Mouse (Mus musculus) heart, embryonic 13.5 days (tissue): ENCODE measurements around the gene Hfe2. TPM values are rescaled to one million over a fixed set of nuclear protein-coding genes. Genes with fewer than 3 reads are reported as not detected.

ENCODE experiments used
- ATAC-seq: fragments of 200-750 bp; cut with Nextera tagmentation; 2 replicates; pipeline ENCODE4 v1.8.0; 2017; ENCODE audit warnings: moderate TSS enrichment; ENCODE audit not compliant: insufficient number of reproducible peaks, low FRiP score, low TSS enrichment; ENCODE audit errors: extremely low read depth
- H3K27ac ChIP-seq: fragments of 300-500 bp; sonication (generic); replicated peaks from 2 replicates; pipeline ENCODE4 v1.5.1; 2015; ENCODE audit warnings: moderate library complexity, mild to moderate bottlenecking, inconsistent platforms
- H3K27me3 ChIP-seq: fragments of 300-500 bp; sonication (generic); replicated peaks from 2 replicates; pipeline ENCODE4 v1.6.1; 2015; ENCODE audit warnings: mild to moderate bottlenecking, inconsistent platforms
- H3K36me3 ChIP-seq: fragments of 300-500 bp; sonication (generic); 2 replicates; pipeline ENCODE4 v1.6.1; 2015; ENCODE audit warnings: mild to moderate bottlenecking, inconsistent platforms
- H3K4me1 ChIP-seq: fragments of 300-500 bp; sonication (generic); 2 replicates; pipeline ENCODE4 v1.6.1; 2015; ENCODE audit warnings: inconsistent platforms
- H3K4me2 ChIP-seq: fragments of 300-500 bp; sonication (generic); 2 replicates; pipeline ENCODE4 v1.6.1; 2015; ENCODE audit warnings: inconsistent platforms, mild to moderate bottlenecking, moderate library complexity
- H3K4me3 ChIP-seq: fragments of 300-500 bp; sonication (generic); 2 replicates; pipeline ENCODE4 v1.5.1; 2015; ENCODE audit warnings: moderate library complexity, mild to moderate bottlenecking, inconsistent platforms
- H3K9ac ChIP-seq: fragments of 300-500 bp; sonication (generic); 2 replicates; pipeline ENCODE4 v1.6.1; 2015; ENCODE audit warnings: inconsistent platforms, mild to moderate bottlenecking, moderate library complexity
- H3K9me3 ChIP-seq: fragments of 300-500 bp; sonication (generic); 2 replicates; pipeline ENCODE4 v1.6.1; 2016; ENCODE audit warnings: inconsistent platforms
- WGBS: fragments of 180-500 bp; shearing (Covaris S2); methylation state at CpG from one replicate; pipeline ENCODE4 v1.1.7; 2015; ENCODE audit warnings: mixed read lengths; 5-methylcytosine and 5-hydroxymethylcytosine counted together
- polyA plus RNA-seq: library from polyadenylated mRNA; unstranded; fragments of >200 nt; fragmentation: Nextera tagmentation; extraction: Ambion mirVana; gene quantifications from 2 replicates; pipeline ENCODE4 v1.2.1, GENCODE M21; 2015

Hfe2 gene
- polyA plus RNA-seq, 1 experiment from 2014 or later: 7.4 TPM

DNA sequence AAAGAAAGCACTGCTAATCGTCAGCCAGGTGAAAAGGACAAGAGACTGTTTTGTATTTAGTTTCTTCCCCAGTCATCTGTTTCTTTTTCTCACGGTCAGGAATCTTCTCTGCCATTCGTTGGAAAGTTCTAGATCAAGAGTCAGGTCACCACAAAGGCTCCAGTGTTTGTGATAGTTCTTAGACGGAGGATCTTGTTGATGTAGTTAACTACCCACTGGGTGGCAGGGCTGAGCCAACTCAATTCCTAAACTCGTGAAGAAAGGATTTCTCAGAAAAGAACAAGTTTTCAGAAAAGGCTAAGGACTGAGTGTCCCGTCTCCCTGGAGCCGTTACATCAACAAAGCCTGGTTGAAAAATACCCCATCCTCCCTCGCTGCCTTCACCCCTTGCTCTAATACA lies 26.2 kb downstream of the Hfe2 start:
- H3K4me3 ChIP-seq: no peak overlapping the region
- 15% methylated on average over 8 of the region's 8 CpGs for WGBS
- no peaks in the 10 kb centered on the region for H3K9me3 ChIP-seq
- H3K4me1 ChIP-seq: peaks cover 62% of the 10 kb centered on the region
- 0 out of 2 replicates have a peak overlapping the region, but pooled peaks have one; percentile 37 for H3K27ac ChIP-seq
- no peaks in the 10 kb centered on the region for H3K27me3 ChIP-seq
- peak overlapping the region; percentile 69 for H3K9ac ChIP-seq
- H3K36me3 ChIP-seq: no peaks in the 10 kb centered on the region
- ATAC-seq: no peak
- peak overlapping the region; percentile 12; the same call in 1 of the 2 replicates for H3K4me2 ChIP-seq

DNA sequence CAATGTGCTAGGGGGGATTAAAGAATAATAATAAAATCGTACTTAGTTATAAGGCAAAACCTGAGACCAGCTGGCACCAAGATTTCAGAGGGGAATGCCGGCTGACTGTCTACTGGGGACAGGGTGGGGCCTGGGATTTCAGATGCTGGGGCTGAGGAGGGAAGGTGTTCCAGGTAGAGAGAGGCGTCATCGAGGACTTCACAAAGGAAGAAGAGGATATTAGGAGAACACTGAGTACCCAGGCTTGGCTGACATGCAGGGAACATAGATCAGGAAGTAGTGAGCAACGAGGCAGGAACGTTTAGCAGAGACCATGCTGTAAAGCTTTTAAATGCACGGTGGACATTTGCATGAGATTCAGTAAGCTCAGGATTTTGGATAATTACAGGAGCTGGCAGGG lies 26.9 kb downstream of the Hfe2 start:
- H3K27ac ChIP-seq: 0 out of 2 replicates have a peak overlapping the region, but pooled peaks have one; percentile 37
- 62% methylated on average over 7 of the region's 7 CpGs for WGBS

DNA sequence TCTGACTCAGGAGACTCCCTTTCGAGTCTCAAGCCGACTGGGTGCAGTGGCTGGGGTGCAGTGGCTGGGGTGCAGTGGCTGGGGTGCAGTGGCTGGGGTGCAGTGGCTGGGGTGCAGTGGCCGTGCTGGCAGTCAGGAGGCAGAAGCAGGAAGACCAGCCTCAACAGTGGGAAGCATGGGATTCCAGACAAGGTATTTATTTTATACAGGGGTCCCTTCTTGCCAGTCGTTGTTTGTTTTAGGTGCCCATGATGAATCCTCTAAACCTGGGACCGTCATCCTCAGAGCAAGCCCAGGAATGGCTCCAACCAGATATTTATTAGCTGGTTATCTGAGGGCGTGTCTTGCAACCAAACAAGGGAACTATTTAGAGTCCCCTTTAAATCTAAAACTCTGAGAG lies 28.6 kb downstream of the Hfe2 start:
- no peaks in the 10 kb centered on the region for H3K9me3 ChIP-seq
- ATAC-seq: no peak
- no peak overlapping the region for H3K4me3 ChIP-seq
- H3K9ac ChIP-seq: no peak overlapping the region
- H3K27me3 ChIP-seq: no peaks in the 10 kb centered on the region
- H3K36me3 ChIP-seq: no peaks in the 10 kb centered on the region
- WGBS: 67% methylated on average over 6 of the region's 6 CpGs
- H3K4me2 ChIP-seq: no peak overlapping the region
- peaks cover 59% of the 10 kb centered on the region for H3K4me1 ChIP-seq
- H3K27ac ChIP-seq: no peak overlapping the region

More for the DNA sequence above, 26.9 kb downstream of the Hfe2 start:
- H3K9ac ChIP-seq: peak overlapping the region; percentile 69; the same call in 1 of the 2 replicates
- no peak overlapping the region for H3K4me3 ChIP-seq
- no peaks in the 10 kb centered on the region for H3K36me3 ChIP-seq
- H3K4me2 ChIP-seq: no peak overlapping the region
- peaks cover 64% of the 10 kb centered on the region for H3K4me1 ChIP-seq
- H3K9me3 ChIP-seq: no peaks in the 10 kb centered on the region
- no peak for ATAC-seq
- H3K27me3 ChIP-seq: no peaks in the 10 kb centered on the region

DNA sequence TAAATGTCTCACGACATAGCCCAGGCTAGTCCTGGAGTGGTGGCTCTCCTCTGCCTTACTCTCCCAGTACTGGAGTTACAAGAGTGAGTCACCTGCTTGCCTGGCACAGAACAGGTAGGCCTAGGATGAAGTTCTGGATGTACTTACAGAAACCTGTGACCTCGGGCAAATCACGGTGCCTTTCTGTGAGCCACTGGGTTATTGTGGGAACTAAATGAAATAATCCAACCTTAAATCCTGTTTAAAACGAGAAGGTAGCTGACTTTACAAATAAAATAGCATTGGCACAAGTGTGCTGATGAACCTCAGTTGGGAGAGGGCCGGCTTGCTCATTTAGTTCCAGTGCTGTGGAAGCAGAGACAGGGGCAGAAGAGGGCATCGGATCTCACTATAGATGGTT lies 29.3 kb downstream of the Hfe2 start:
- Histone ChIP-seq H3K9ac (no peak overlapping the region), H3K36me3 (peaks cover 6% of the 10 kb centered on the region), H3K4me2 (no peak overlapping the region), H3K27ac (peak overlapping the region; percentile 99), H3K4me1 (peaks cover 53% of the 10 kb centered on the region), H3K9me3 (no peaks in the 10 kb centered on the region), H3K4me3 (no peak overlapping the region), H3K27me3 (no peaks in the 10 kb centered on the region)
- ATAC-seq: no peak
- 84% methylated on average over 6 of the region's 6 CpGs for WGBS

DNA sequence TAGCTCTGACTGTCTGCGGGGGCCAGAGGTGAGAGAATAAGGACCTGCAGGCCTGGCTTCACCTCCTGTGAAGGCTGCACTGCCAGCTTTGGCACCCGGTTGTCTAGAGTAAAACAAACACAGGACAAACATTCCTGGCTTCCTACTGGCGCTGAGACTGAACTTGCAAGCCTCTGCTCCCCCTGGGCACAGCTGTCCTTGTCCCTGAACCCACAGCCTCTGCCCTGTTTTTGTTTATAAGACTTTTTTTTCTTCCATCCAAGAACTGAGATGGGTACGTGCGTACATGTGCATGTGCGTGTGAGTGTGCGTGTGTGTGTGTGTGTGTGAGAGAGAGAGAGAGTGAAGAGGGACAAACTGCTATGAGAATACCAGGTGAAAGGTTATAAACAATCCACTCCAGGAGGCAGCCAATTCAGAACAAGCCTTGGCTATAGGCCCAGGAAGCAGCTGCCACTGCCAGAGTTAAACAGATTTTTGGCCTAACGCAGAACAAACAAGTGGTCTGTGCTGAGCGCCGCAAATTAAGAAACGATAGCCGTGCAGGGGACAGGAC lies 30.1 kb downstream of the Hfe2 start:
- H3K36me3 ChIP-seq: peaks cover 15% of the 10 kb centered on the region
- peaks cover 51% of the 10 kb centered on the region for H3K4me1 ChIP-seq
- H3K27ac ChIP-seq: peak overlapping the region; percentile 99
- peak overlapping the region; percentile 75 for H3K9ac ChIP-seq
- H3K4me3 ChIP-seq: no peak overlapping the region
- H3K27me3 ChIP-seq: no peaks in the 10 kb centered on the region
- no peaks in the 10 kb centered on the region for H3K9me3 ChIP-seq
- WGBS: 23% methylated on average over 12 of the region's 12 CpGs
- ATAC-seq: no peak
- peak overlapping the region; percentile 93 for H3K4me2 ChIP-seq

DNA sequence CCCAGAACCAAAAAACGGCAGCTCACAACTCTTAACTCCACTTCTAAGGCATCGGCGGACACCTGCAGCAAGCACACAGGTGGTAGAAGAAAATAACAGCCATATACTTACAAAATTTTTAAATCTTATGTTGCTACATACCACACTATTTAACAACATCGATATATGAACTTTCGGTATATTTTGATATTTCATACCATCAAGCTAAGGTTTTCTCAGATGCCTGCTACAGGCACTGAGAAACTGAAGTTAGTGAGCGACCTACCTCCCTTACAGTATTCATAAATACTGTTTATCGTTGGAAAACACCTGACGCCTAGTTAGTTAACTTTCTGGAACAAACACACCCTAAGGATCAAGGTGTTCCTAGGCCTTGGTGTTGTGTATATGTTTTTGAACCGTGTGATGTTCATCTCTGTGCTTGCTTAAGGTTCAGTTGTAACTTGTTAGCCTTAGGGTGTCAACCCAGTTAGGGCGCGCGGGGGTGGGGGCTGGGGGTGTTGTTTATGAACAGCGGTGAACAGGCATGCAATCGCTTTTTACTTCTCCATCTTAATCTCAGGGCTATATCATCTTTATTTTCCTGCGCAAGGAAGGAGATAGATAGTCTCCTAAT lies 31.1 kb downstream of the Hfe2 start:
- ATAC-seq: no peak
- Histone ChIP-seq H3K4me3 (peak overlapping the region; percentile 96), H3K9me3 (no peaks in the 10 kb centered on the region), H3K36me3 (peaks cover 24% of the 10 kb centered on the region), H3K4me1 (peaks cover 52% of the 10 kb centered on the region), H3K4me2 (peak overlapping the region; percentile 93), H3K27ac (peak overlapping the region; percentile 99), H3K27me3 (no peaks in the 10 kb centered on the region), H3K9ac (peak overlapping the region; percentile 86)
- 69% methylated on average over 15 of the region's 15 CpGs for WGBS

DNA sequence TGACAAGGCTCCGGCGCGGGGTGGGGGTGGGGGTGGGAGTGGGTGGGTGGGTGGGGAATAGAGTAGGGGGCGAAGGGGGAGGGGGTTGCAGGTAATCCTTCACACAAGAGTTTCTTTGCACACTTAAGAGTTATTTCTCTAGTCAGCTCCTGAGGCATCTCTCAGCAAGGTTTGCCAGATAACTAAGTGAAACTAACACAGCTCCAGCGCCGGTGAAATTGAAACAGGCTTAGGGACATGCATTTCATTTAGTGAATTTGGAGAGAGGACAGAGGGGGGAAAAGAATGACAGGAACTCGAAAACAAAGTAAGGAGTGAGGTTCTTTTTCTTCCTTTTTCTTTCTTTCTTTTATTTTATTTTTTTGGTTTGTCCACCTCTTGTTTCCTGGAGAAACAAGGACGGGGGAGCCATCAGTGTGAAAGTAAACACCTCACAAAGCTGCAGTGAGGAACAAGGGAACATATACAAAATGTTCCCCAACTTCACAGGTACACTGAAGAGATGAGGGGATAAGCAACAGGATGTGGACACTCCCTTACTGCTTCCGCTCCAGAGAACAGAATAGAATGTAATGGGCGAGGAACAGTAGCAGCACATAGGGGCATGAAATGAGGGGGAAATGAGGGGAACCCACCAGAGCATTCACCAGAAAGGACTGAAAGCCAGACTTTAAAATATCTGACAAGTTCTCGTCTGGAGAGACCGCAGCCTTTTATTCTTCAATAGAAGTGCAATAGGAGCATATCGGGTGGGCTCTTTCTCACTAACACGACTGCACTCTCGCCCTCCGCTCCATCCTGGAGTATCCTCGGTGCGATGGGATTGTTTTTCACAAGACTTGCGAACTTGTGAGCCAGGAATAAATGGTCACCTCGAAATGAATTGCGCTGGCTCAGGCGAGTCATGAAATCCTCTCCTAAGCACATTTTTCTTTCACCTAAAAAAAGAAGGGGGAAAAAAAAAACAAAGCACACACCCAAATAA lies 32.0 kb downstream of the Hfe2 start:
- Histone ChIP-seq H3K4me2 (peak overlapping the region; percentile 93), H3K4me1 (peaks cover 51% of the 10 kb centered on the region), H3K9me3 (no peaks in the 10 kb centered on the region), H3K36me3 (peaks cover 32% of the 10 kb centered on the region), H3K4me3 (peak overlapping the region; percentile 96), H3K9ac (peak overlapping the region; percentile 86), H3K27me3 (no peaks in the 10 kb centered on the region), H3K27ac (peak overlapping the region; percentile 99)
- ATAC-seq: no peak
- 3% methylated on average over 22 of the region's 22 CpGs for WGBS

DNA sequence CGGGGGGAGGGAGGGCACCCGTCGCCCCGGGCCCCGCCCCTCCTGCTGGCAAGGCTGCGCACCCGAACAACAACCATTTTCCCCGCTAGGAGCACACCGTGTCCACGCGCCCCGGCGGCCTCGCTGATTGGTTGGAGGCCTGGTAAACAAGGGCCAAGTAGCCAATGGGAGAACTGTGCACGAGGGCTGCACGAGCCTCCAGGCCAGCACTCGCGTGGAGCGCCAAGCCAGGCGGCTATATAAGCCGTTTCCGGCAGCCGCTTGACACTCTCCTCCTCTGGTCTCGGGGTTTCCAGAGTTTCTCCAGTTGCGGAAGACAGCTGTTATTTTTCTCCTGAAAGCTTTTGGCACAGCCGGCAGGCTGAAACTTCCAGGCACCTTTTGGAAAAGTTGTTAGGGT lies 32.7 kb downstream of the Hfe2 start, which contains the start of gene Txnip:
Txnip (plus strand) TSS at position 264 of the 400 bp plus-strand sequence.
- Histone ChIP-seq H3K4me1 (peaks cover 51% of the 10 kb centered on the region), H3K4me2 (peak within 1 kb of the TSS; percentile 93), H3K27me3 (no peaks in the 10 kb centered on the region), H3K9me3 (no peaks in the 10 kb centered on the region), H3K4me3 (peak within 1 kb of the TSS; percentile 96), H3K9ac (peak within 1 kb of the TSS; percentile 100), H3K36me3 (peaks cover 32% of the 10 kb centered on the region), H3K27ac (peak within 1 kb of the TSS; percentile 99)
- peak; percentile 98 for ATAC-seq
- under 1% methylated on average over 26 of the region's 26 CpGs for WGBS

DNA sequence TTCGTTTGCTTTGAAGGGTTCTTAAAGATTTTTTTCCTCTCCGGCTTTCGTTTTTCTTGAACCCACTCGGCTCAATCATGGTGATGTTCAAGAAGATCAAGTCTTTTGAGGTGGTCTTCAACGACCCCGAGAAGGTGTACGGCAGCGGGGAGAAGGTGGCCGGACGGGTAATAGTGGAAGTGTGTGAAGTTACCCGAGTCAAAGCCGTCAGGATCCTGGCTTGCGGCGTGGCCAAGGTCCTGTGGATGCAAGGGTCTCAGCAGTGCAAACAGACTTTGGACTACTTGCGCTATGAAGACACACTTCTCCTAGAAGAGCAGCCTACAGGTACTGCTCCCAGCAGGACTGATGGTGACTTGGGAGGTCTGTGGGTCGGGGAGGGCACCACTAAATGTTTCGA lies 33.2 kb downstream of the Hfe2 start:
- peaks cover 32% of the 10 kb centered on the region for H3K36me3 ChIP-seq
- peak overlapping the region; percentile 99 for H3K27ac ChIP-seq
- peaks cover 51% of the 10 kb centered on the region for H3K4me1 ChIP-seq
- H3K9me3 ChIP-seq: no peaks in the 10 kb centered on the region
- peak overlapping the region; percentile 96 for H3K4me3 ChIP-seq
- peak overlapping the region; percentile 100 for H3K9ac ChIP-seq
- H3K27me3 ChIP-seq: no peaks in the 10 kb centered on the region
- peak overlapping the region; percentile 93 for H3K4me2 ChIP-seq
- no peak for ATAC-seq
- under 1% methylated on average over 17 of the region's 17 CpGs for WGBS

DNA sequence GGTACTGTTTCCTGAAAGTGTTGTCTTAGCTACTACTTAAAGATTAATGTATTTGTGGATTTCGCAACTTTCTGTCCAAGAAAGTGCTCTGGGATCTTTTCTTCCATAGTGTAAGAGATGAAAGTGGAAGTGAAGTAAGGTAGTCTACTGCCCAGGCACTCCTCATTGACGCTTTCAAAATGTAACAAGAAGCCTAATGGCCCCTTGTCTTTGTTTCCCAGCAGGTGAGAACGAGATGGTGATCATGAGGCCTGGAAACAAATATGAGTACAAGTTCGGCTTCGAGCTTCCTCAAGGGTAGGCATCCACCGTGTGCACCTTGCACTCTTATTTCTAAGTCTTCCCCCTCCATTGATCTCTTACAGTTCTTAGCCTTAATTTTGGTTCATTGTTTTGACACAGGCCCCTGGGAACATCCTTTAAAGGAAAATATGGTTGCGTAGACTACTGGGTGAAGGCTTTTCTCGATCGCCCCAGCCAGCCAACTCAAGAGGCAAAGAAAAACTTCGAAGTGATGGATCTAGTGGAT lies 33.8 kb downstream of the Hfe2 start:
- WGBS: 15% methylated on average over 10 of the region's 10 CpGs
- peak overlapping the region; percentile 100 for H3K9ac ChIP-seq
- no peaks in the 10 kb centered on the region for H3K27me3 ChIP-seq
- H3K27ac ChIP-seq: peak overlapping the region; percentile 99
- H3K4me2 ChIP-seq: peak overlapping the region; percentile 93
- H3K36me3 ChIP-seq: peaks cover 32% of the 10 kb centered on the region
- H3K4me3 ChIP-seq: peak overlapping the region; percentile 96
- no peak for ATAC-seq
- H3K9me3 ChIP-seq: no peaks in the 10 kb centered on the region
- H3K4me1 ChIP-seq: peaks cover 56% of the 10 kb centered on the region

DNA sequence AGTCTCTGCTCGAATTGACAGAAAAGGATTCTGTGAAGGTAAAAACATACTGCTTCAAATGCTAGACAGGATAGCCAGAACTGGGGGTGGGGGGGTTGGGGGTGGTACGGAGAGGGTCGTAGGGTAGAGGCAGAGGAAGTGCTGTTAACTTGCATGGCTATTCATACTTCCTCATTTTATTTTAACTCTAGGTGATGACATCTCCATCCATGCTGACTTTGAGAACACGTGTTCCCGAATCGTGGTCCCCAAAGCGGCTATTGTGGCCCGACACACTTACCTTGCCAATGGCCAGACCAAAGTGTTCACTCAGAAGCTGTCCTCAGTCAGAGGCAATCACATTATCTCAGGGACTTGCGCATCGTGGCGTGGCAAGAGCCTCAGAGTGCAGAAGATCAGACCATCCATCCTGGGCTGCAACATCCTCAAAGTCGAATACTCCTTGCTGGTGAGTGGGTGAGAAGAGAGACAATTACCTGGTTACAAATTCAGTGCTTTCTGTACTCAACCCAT lies 34.5 kb downstream of the Hfe2 start:
- Histone ChIP-seq H3K4me3 (peak overlapping the region; percentile 96), H3K4me1 (peaks cover 59% of the 10 kb centered on the region), H3K36me3 (peaks cover 32% of the 10 kb centered on the region), H3K27ac (peak overlapping the region; percentile 99), H3K27me3 (no peaks in the 10 kb centered on the region), H3K9ac (peak overlapping the region; percentile 100), H3K9me3 (no peaks in the 10 kb centered on the region), H3K4me2 (peak overlapping the region; percentile 93)
- no peak for ATAC-seq
- 32% methylated on average over 12 of the region's 12 CpGs for WGBS
